Mouse (Mus musculus) kidney, embryonic 16.5 days (tissue): ENCODE measurements at regions not wholly inside any gene's neighbourhood (a gene's known extent, or its start where the extent isn't known, plus 50 kb on each side); places are given as distances from the start of the nearest gene placed in this dataset.
A peak's percentile ranks its signal among the peaks of the same experiment; 100 is the strongest.

Experiments used
- ATAC-seq: fragments of 200-750 bp; cut with Nextera tagmentation; 2 replicates; pipeline ENCODE4 v1.8.0; 2017; ENCODE audit warnings: moderate TSS enrichment; ENCODE audit not compliant: low FRiP score, low TSS enrichment
- H3K27ac ChIP-seq: fragments of 300-500 bp; sonication (generic); 2 replicates; pipeline ENCODE4 v1.5.1; 2014; ENCODE audit warnings: low read length
- H3K27me3 ChIP-seq: fragments of 300-500 bp; sonication (generic); 2 replicates; pipeline ENCODE4 v1.6.1; 2014; ENCODE audit warnings: low read length, control low read depth, mixed read lengths; ENCODE audit not compliant: insufficient read depth
- H3K36me3 ChIP-seq: fragments of 300-500 bp; sonication (generic); 2 replicates; pipeline ENCODE4 v1.6.1; 2014; ENCODE audit warnings: low read length, control low read depth, mixed read lengths; ENCODE audit not compliant: insufficient read depth
- H3K4me1 ChIP-seq: fragments of 300-500 bp; sonication (generic); 2 replicates; pipeline ENCODE4 v1.6.1; 2014; ENCODE audit warnings: low read length, control low read depth, mixed read lengths; ENCODE audit not compliant: insufficient read depth
- H3K4me2 ChIP-seq: fragments of 300-500 bp; sonication (generic); replicated peaks from 2 replicates; pipeline ENCODE4 v1.6.1; 2014; ENCODE audit warnings: low read depth, low read length
- H3K4me3 ChIP-seq: fragments of 300-500 bp; sonication (generic); 2 replicates; pipeline ENCODE4 v1.5.1; 2014; ENCODE audit warnings: mild to moderate bottlenecking, low read length
- H3K9ac ChIP-seq: fragments of 300-500 bp; sonication (generic); replicated peaks from 2 replicates; pipeline ENCODE4 v1.6.1; 2014; ENCODE audit warnings: low read length
- H3K9me3 ChIP-seq: fragments of 300-500 bp; sonication (generic); 2 replicates; pipeline ENCODE4 v1.6.1; 2016; ENCODE audit warnings: low read length, control low read depth
- WGBS: fragments of 180-500 bp; shearing (Covaris S2); extraction: QIAGEN DNeasy Blood & Tissue Kit; methylation state at CpG from one replicate; pipeline ENCODE4 v1.1.7; 2014; 5-methylcytosine and 5-hydroxymethylcytosine counted together

DNA sequence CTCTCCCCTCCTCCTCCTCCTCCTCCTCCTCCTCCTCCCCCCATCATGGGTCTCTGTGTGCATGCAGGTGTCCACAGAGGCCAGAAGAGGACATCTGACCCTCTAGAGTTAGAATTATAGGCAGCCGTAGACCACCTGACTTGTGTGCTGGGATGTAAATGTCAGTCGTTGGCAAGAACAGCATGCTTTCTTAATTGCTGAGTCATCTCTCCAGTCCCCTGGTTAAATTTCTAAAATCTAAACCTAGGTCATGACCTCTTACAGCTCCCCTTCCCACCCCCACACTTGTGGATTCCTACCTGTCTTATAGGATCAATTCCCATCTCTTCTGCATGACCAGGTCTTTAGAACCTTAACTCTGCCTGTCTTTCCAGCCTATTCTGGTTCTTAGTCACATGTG, 102.4 kb upstream of the Magi3 start:
- Histone ChIP-seq H3K4me3 (no peak overlapping the region), H3K9me3 (no peaks in the 10 kb centered on the region), H3K27me3 (no peaks in the 10 kb centered on the region), H3K4me1 (peaks cover 6% of the 10 kb centered on the region), H3K36me3 (no peaks in the 10 kb centered on the region), H3K27ac (no peak overlapping the region), H3K9ac (no peak overlapping the region), H3K4me2 (no peak overlapping the region)
- ATAC-seq, result no peak
- WGBS, result 11% methylated on average over 1 of the region's 2 CpGs

DNA sequence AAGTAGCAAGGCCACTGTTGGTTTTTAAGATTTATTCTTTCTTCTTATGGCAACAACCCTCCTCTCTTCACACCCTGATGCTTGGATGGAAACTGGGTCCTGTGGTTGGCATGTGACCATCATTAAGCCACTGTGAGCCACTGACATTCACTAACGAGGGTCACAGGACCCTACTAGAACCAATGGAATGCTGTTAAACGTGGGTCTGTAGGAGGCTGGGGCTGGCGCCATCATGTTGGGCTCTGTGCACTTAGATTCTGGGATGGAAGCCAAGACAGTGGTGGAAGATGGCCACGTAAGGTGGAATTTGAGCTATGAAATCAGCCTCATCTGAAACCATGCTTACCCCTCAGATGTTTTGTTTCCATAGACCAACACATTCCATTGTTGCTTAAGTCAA, 100.2 kb upstream of the Magi3 start:
- Histone ChIP-seq H3K36me3 (no peaks in the 10 kb centered on the region), H3K4me2 (no peak overlapping the region), H3K4me3 (no peak overlapping the region), H3K4me1 (peaks cover 6% of the 10 kb centered on the region), H3K27ac (no peak overlapping the region), H3K9ac (no peak overlapping the region), H3K9me3 (no peaks in the 10 kb centered on the region), H3K27me3 (no peaks in the 10 kb centered on the region)
- 64% methylated on average over 4 of the region's 4 CpGs for WGBS
- ATAC-seq, result no peak

DNA sequence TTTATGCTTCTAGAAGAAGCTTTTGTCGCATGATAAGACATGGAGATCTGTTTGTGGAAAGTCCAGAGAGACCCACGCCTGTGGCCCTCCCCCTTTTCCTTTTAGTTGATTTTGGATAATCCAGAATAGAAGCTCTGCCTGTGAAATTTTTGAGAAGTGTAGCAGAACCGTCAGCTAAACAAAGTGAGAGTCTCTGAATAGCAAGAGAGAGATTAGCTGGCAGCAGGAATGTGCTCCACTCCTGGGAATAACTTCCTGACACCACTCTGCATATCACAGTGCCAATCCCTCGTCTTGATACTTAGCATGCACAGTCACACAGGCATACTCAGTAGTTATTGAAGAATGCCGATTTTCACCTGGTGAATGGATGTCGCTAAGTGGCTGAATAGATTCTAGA, 99.2 kb upstream of the Magi3 start:
- Histone ChIP-seq H3K27ac (no peak overlapping the region), H3K4me2 (no peak overlapping the region), H3K4me3 (no peak overlapping the region)

DNA sequence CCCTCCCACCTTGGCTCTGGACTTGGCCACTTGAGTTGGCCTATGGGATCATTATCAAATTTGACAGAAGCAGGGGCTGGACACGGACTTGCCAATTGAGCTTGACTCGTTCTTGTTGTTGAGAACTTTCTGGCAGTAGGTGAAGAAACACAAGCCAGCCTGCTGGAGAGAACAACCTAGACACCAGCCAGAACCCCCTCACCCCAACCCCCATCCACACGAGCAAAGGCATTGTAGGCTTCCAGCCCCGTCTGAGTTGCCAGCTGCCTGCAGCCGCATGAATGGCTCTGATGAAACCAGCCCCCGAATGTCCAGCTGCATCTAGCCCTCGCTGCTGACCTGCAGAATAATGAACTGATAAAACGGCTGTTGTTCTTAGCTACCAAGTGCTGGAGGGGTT, 98.7 kb upstream of the Magi3 start:
- ATAC-seq, result no peak
- Histone ChIP-seq H3K27ac (no peak overlapping the region), H3K9me3 (no peaks in the 10 kb centered on the region), H3K27me3 (no peaks in the 10 kb centered on the region), H3K9ac (no peak overlapping the region), H3K4me2 (no peak overlapping the region), H3K4me1 (peaks cover 6% of the 10 kb centered on the region), H3K36me3 (no peaks in the 10 kb centered on the region), H3K4me3 (no peak overlapping the region)
- 35% methylated on average over 8 of the region's 8 CpGs for WGBS

More for the DNA sequence above, 99.2 kb upstream of the Magi3 start:
- 53% methylated on average over 6 of the region's 6 CpGs for WGBS
- Histone ChIP-seq H3K9me3 (no peaks in the 10 kb centered on the region), H3K36me3 (no peaks in the 10 kb centered on the region), H3K9ac (no peak overlapping the region), H3K27me3 (no peaks in the 10 kb centered on the region), H3K4me1 (peaks cover 6% of the 10 kb centered on the region)
- ATAC-seq, result no peak

DNA sequence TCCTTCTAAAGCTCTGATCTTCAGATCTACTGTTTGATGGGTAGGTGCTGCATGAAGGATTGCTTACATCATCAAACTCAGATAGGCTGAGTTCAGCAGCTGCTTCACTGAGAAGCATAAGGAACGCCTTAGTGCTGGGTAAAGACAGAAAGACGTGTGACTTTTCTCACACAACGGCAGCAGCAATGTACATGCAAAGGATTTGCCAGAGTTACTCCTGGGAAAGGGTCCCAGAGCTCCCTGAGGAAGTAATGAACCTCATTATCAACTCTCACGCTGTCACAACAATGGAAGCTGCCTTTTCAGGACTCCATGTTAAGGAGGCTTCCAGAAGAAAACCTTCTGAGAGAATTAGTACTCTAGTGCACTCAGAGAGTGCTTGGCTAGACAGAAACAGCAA, 97.4 kb upstream of the Magi3 start:
- no peaks in the 10 kb centered on the region for H3K27me3 ChIP-seq
- no peak overlapping the region for H3K27ac ChIP-seq

DNA sequence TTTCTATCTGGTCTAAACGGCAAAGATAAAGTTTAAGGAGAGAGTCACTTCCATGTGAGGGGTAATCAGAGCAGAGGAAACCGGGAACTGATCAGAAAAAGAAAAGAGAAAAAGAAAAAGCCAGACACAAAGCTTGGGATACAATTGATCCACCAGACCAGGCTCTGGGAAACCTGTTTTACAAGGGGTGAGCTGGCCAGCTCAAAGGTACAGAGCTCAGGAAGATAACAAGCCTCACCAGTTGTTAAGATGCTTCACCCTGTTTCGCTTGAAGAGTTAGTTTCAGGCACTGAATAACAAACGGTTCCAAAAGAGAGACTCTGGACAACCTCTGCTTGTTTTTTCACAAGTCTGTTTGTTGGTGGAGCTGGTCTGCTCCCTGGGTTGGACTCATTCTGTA, 92.9 kb upstream of the Magi3 start:
- no peak overlapping the region for H3K4me3 ChIP-seq
- 49% methylated on average over 4 of the region's 4 CpGs for WGBS
- no peaks in the 10 kb centered on the region for H3K36me3 ChIP-seq
- no peak overlapping the region for H3K27ac ChIP-seq
- no peak for ATAC-seq
- H3K4me1 ChIP-seq, result 0 out of 2 replicates have a peak, but pooled peaks cover 2% of the 10 kb centered on the region
- no peaks in the 10 kb centered on the region for H3K27me3 ChIP-seq
- no peak overlapping the region for H3K4me2 ChIP-seq
- H3K9ac ChIP-seq, result no peak overlapping the region
- no peaks in the 10 kb centered on the region for H3K9me3 ChIP-seq

More for the DNA sequence above, 97.4 kb upstream of the Magi3 start:
- WGBS, result 72% methylated on average over 4 of the region's 4 CpGs
- Histone ChIP-seq H3K36me3 (no peaks in the 10 kb centered on the region), H3K9ac (no peak overlapping the region), H3K9me3 (no peaks in the 10 kb centered on the region), H3K4me3 (no peak overlapping the region), H3K4me2 (no peak overlapping the region), H3K4me1 (peaks cover 8% of the 10 kb centered on the region)
- ATAC-seq, result no peak

DNA sequence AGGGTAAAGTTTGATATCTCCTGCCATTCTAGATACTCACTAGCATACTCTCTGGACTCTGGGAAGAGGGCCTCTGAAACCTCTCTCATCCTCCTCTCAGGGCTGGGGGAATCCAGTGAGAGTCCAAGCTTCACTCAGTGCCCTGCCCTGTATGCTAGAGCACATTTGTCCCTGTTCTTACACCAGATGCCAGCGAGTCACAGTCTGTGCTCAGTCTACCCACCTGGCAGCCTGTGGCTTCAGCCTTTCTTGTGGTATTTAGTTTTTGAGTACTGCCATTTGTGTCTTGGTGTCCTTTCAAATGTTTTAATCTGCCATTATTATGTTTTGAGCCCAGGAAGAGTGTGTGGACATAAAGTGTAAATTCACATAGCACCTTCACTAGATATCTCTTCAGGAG, 86.8 kb upstream of the Magi3 start:
- no peaks in the 10 kb centered on the region for H3K9me3 ChIP-seq
- ATAC-seq, result no peak
- no peaks in the 10 kb centered on the region for H3K27me3 ChIP-seq
- H3K4me1 ChIP-seq, result peaks cover 6% of the 10 kb centered on the region; the same call in 1 of the 2 replicates
- 86% methylated on average over 1 of the region's 1 CpGs for WGBS
- H3K36me3 ChIP-seq, result no peaks in the 10 kb centered on the region
- H3K4me3 ChIP-seq, result no peak overlapping the region
- H3K4me2 ChIP-seq, result no peak overlapping the region
- H3K9ac ChIP-seq, result no peak overlapping the region
- H3K27ac ChIP-seq, result no peak overlapping the region

DNA sequence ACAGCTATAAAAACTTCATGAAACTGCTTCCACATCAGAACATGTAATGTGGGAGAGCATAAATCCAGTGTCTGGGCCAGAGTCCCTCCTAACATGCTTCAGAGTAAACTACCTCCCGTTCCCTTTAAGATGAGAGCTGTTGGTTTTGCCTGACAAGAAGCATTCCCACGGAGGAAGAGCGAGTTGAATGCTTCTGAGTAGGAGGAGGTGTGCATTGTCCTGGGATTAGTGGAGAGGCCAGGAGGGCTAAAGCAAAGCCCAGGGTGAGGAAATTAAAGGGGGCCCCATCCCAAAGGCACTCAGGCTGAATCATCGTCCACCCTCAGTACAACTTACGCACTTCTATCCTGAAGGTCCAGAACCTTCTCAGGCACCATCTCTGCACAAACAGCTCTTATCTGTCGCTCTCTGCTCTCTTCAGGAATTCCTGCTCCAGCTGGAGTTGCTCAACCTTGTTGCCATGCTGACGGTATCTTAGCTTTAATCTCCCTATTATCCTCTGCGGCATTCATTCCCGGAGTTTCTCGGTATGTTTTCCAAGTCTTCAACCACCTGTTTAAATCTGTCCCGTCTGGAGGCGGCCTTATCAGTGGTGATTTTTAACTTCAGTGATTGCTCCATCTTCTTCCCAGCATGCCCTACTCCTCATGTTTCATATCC, 85.9 kb upstream of the Magi3 start:
- Histone ChIP-seq H3K27ac (no peak overlapping the region), H3K27me3 (no peaks in the 10 kb centered on the region), H3K4me3 (no peak overlapping the region), H3K4me2 (no peak overlapping the region), H3K4me1 (peaks cover 6% of the 10 kb centered on the region; the same call in 1 of the 2 replicates), H3K9ac (no peak overlapping the region), H3K36me3 (no peaks in the 10 kb centered on the region), H3K9me3 (no peaks in the 10 kb centered on the region)
- ATAC-seq, result no peak
- WGBS, result 22% methylated on average over 12 of the region's 12 CpGs

DNA sequence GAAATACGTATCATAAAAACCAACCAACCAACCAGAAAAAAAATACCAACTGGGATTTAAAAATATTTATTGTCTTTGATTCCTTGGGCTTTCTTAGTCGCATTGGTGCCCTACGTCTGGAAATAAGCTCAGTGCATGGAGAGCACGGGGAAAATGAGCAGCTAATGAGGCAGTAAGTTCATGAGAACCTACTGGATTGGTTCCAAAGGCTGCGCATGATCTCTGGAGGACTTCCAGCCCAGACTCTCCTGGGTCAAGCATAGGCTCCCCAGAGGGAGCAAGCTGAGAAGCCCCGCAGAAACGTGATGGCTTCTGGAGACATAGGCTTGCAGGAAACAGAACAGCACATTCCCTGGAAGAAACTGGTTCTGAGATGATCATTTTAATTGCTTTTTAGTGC, 83.4 kb upstream of the Magi3 start:
- no peak overlapping the region for H3K9ac ChIP-seq
- H3K4me2 ChIP-seq, result no peak overlapping the region
- no peaks in the 10 kb centered on the region for H3K27me3 ChIP-seq
- no peaks in the 10 kb centered on the region for H3K36me3 ChIP-seq
- 43% methylated on average over 7 of the region's 7 CpGs for WGBS
- no peak overlapping the region for H3K27ac ChIP-seq
- H3K9me3 ChIP-seq, result no peaks in the 10 kb centered on the region
- H3K4me1 ChIP-seq, result peaks cover 6% of the 10 kb centered on the region; the same call in 1 of the 2 replicates
- H3K4me3 ChIP-seq, result no peak overlapping the region
- 0 out of 2 replicates have a peak, but pooled peaks have one; percentile 15 for ATAC-seq

DNA sequence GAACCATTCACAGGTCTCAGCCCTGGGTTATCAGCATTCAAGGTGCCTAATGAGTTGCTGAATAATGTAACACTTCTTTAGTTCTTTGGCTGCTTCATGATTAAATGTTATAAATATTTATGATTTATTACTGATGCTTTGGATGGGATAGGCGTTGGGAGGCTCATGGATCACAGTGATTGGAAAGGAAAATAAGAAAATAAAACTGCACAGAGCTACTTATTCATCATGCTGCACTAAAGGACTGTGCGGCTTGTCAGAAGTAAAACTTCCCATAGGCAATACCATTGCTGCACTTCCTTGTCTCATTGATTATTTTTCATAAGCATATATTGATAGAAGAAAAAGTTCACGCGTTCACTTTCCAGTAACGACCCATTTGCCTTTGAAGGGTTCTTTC, 80.0 kb upstream of the Magi3 start:
- H3K27ac ChIP-seq, result no peak overlapping the region
- peaks cover 7% of the 10 kb centered on the region; the same call in 1 of the 2 replicates for H3K4me1 ChIP-seq

More for the DNA sequence above, 80.0 kb upstream of the Magi3 start:
- Histone ChIP-seq H3K4me3 (no peak overlapping the region), H3K9ac (no peak overlapping the region), H3K9me3 (no peaks in the 10 kb centered on the region), H3K27me3 (no peaks in the 10 kb centered on the region), H3K4me2 (no peak overlapping the region), H3K36me3 (no peaks in the 10 kb centered on the region)
- no peak for ATAC-seq
- WGBS, result 89% methylated on average over 5 of the region's 5 CpGs
